Mouse (Mus musculus) embryonic fibroblast, embryonic 13.5 days (primary cell): ENCODE results near the gene Smc4. TPM values are rescaled to one million over a fixed set of nuclear protein-coding genes. Genes with fewer than 3 reads are reported as not detected.
A peak's percentile ranks its signal among the peaks of the same experiment; 100 is the strongest.
"Not testable (repeated sequence)": the region's sequence is repeated elsewhere in the genome, so short reads cannot be mapped to it uniquely, and the experiment has no call there.

Experiments
- H3K27ac ChIP-seq: 2 replicates; pipeline ENCODE4 v1.5.1; 2012; ENCODE audit warnings: low read length, control low read depth, inconsistent platforms; ENCODE audit not compliant: insufficient read depth
- H3K4me1 ChIP-seq: 2 replicates; pipeline ENCODE4 v1.6.1; 2011; ENCODE audit warnings: low read length; ENCODE audit not compliant: control insufficient read depth, insufficient read depth
- H3K4me3 ChIP-seq: 2 replicates; pipeline ENCODE4 v1.5.1; 2011; ENCODE audit warnings: mild to moderate bottlenecking, control low read depth, low read length; ENCODE audit not compliant: insufficient read depth
- CTCF ChIP-seq: IDR thresholded peaks from 2 replicates; pipeline ENCODE4 v1.5.1; 2011; ENCODE audit warnings: mild to moderate bottlenecking, control low read depth, low read length, moderate library complexity, borderline replicate concordance; ENCODE audit not compliant: insufficient read depth
- POLR2A ChIP-seq: IDR thresholded peaks from 2 replicates; pipeline ENCODE4 v1.6.1; 2011; ENCODE audit warnings: low read depth, mild to moderate bottlenecking, control low read depth, low read length, moderate library complexity
- polyA plus RNA-seq: library from polyadenylated mRNA; stranded (reverse); fragments of >200 nt; gene quantifications from 2 replicates; pipeline ENCODE4 v1.2.4, GENCODE M21; 2011; ENCODE audit warnings: low read depth; ENCODE audit not compliant: missing spikeins, insufficient read length

Gene Smc4
- polyA plus RNA-seq, 1 experiment = 147 TPM

DNA sequence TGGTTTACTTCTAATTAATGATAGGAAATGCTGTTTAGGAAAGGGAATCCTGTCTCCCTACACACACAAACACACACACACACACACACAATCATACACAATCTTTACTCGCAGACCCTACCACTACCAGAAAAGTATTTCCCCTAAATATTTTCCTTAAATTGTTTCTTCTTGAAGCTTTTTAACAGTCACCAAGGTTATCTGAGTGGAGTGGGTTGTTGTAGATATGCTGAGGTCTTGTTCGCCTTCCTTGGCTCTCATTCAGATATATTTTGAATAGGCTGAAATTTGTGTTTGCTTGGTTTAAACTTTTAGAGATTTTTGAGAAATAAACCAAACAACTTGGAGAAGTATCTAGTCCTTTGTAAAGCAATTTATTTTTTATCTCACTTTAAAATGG, 4.3 kb downstream of the Smc4 start:
- Histone ChIP-seq H3K27ac (no peak overlapping the region), H3K4me3 (no peak overlapping the region), H3K4me1 (no peaks in the 10 kb centered on the region)
- TF ChIP-seq POLR2A = no peak
- TF ChIP-seq CTCF = no peak

DNA sequence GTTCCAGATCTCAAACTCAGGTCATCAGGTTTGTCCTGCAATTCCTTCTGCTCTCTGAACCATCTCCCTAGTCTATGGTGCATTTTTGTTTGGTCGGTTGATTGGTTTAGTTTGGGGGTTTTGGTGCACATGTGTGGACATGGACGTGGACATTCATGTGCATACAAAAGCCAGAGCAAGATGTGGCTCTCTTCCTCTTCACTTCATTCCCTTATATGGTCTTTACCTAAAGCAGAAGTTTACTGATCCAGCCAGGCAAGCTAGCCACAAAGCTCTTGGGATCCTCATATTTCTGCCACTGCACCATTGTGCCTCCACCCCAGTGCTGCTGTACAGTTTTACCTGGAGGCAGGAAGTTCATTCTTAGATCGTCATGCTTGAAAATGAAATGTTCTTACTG, 12.6 kb downstream of the Smc4 start:
- no peak for TF ChIP-seq POLR2A
- no peaks in the 10 kb centered on the region for H3K4me1 ChIP-seq

GRCm38 (mm10) chr3:69018635-69019034, 14.1 kb downstream of the Smc4 start:
- H3K4me3 ChIP-seq, H3K27ac ChIP-seq, H3K4me1 ChIP-seq: not testable (repeated sequence)

More for the DNA sequence above, 12.6 kb downstream of the Smc4 start:
- Histone ChIP-seq H3K4me3 (no peak overlapping the region), H3K27ac (no peak overlapping the region)

DNA sequence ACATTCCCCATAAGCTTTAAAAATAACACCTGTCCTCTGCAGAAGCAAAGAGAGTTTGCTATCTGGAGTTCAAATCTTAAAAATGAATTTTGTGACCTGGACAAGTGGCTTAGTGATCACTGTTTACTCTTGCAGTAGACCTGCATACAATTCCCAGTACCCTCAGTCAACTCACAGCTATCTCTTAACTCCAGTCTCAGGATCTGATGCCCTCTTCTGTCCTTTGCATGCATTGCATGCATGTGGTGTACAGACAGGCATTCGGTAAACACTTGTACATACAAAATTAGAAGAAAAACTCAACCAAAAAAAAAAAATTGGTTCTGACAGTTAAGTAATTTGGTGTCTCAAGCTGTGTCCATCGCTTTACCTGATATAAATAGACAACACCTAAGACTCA, 15.7 kb downstream of the Smc4 start:
- no peak for TF ChIP-seq POLR2A
- no peak for TF ChIP-seq CTCF
- no peak overlapping the region for H3K27ac ChIP-seq
- H3K4me3 ChIP-seq = no peak overlapping the region
- no peaks in the 10 kb centered on the region for H3K4me1 ChIP-seq

DNA sequence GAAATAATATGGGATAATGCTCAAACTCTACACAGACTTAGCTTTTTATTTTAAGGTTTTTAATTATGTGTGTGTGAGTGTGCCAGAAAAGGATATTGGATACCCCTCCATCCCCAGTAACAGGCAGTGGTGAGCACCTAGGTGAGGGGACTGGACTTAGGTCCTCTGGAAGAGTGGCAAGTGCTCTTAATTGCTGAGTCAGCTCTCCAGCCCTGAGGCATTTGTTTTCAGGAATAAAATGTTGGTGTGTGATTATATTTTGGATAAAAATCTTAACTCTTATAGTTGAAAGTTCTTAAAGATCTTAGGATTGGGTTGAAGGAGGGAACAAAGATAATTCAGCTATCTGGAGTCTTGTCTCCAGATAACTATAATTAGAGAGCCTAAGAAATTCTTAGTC, 16.2 kb downstream of the Smc4 start:
- no peak overlapping the region for H3K4me3 ChIP-seq
- TF ChIP-seq CTCF = no peak
- no peak for TF ChIP-seq POLR2A
- H3K27ac ChIP-seq = no peak overlapping the region
- H3K4me1 ChIP-seq = no peaks in the 10 kb centered on the region

DNA sequence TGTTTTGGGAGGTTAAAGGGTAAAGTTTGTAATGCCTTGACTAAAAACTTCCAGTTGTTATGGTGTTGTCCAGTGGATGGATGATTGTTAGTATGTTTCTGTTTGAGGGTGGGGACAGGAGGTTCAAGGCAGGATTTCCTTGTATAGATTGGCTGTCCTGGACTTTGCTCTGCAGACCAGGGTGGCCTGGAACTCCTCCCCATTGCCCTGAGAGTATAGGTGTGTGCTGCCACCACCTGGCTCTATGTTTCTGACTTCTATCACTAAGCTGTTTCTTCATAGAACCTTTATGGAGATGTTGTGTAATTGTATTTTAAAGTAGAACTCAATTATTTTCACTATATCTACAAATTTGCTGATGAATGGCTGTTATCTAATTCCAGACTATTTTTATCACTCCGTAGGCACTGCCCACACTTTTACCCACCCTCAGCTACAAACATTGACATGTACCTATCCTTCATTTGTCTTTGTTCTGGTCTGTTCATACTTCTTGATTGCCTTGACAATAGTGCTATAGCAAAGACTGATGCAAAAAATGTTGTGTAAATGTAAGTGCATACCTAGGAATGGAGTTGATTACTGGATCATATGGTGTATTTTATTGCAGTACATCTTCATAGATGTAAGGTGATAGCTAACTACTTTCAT, 21.7 kb downstream of the Smc4 start:
- no peak overlapping the region for H3K27ac ChIP-seq
- no peaks in the 10 kb centered on the region for H3K4me1 ChIP-seq
- no peak overlapping the region for H3K4me3 ChIP-seq
- TF ChIP-seq CTCF (no peak), POLR2A (no peak)

GRCm38 (mm10) chr3:69040105-69040504, 35.6 kb downstream of the Smc4 start:
- H3K27ac ChIP-seq = no peak overlapping the region
- H3K4me3 ChIP-seq = peak overlapping the region; percentile 24
- peaks cover 2% of the 10 kb centered on the region; the same call in 1 of the 2 replicates for H3K4me1 ChIP-seq
- TF ChIP-seq CTCF (no peak), POLR2A (no peak)

DNA sequence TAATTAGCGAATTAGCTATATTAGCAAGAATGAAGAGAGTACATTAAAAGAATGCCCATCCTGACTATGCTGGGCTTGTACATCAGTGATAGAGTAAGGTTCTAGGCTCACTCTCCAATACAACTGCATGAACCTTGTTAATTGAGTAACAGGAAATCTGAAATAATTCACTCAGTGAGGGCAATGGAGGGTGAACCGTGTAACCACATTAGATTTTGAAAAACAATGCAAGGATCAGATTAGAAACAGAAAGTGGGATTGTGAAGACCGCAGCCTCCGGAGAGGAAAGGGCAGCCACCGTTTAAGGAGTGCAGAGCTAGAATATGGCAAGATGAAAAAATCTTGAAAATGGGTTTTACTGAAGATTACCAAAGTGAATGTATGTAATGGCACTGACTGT, 36.8 kb downstream of the Smc4 start:
- no peak overlapping the region for H3K27ac ChIP-seq
- H3K4me1 ChIP-seq = peaks cover 2% of the 10 kb centered on the region; the same call in 1 of the 2 replicates
- TF ChIP-seq CTCF = no peak
- peak overlapping the region; percentile 29 for H3K4me3 ChIP-seq

- no peak for TF ChIP-seq POLR2A
- H3K27ac ChIP-seq = peak overlapping the region; percentile 77
- peak overlapping the region; percentile 100 for H3K4me3 ChIP-seq
- peaks cover 14% of the 10 kb centered on the region for H3K4me1 ChIP-seq
Observed at GRCm38 (mm10) chr3:69044167-69044591, 39.6 kb downstream of the Smc4 start.

GRCm38 (mm10) chr3:69044645-69045399, 40.3 kb downstream of the Smc4 start, which contains the start of gene Trim59:
Gene Trim59 (minus strand): TSS chr3:69044755.
- Histone ChIP-seq H3K4me1 (peaks cover 12% of the 10 kb centered on the region), H3K27ac (peak within 1 kb of the TSS; percentile 86)
- peak; percentile 62; the same call in 1 of the 2 replicates for TF ChIP-seq POLR2A
- no peak for TF ChIP-seq CTCF

DNA sequence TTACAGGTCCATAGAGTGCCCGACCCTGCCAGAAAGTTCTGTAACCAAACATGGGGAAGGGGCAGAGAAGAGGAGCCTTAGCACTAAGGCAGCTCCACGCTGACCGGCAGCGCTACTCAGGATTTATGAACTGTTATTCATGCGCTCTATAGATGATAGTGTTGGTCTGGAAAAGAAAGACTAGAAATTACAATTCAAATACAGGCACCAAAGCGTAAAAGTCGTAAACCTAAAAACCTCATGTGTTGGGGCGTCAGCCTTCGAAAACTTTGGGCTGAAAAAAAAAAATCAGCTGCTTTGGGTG, 40.8 kb downstream of the Smc4 start:
- no peak for TF ChIP-seq CTCF
- peak; percentile 45; the same call in 1 of the 2 replicates for TF ChIP-seq POLR2A
- peaks cover 12% of the 10 kb centered on the region for H3K4me1 ChIP-seq
- H3K27ac ChIP-seq = peak overlapping the region; percentile 86
- H3K4me3 ChIP-seq = peak overlapping the region; percentile 47

More at GRCm38 (mm10) chr3:69044645-69045399, 40.3 kb downstream of the Smc4 start, which contains the start of gene Trim59:
- H3K4me3 ChIP-seq = peak within 1 kb of the TSS; percentile 100
